Mouse (Mus musculus): ENCODE measurements around the gene Dscam. TPM values are rescaled to one million over a fixed set of nuclear protein-coding genes. Genes with fewer than 3 reads are reported as not detected.

Gene Dscam
- total and polyA plus RNA-seq, 3 experiments: 0.01 TPM; not detected in 2

DNA sequence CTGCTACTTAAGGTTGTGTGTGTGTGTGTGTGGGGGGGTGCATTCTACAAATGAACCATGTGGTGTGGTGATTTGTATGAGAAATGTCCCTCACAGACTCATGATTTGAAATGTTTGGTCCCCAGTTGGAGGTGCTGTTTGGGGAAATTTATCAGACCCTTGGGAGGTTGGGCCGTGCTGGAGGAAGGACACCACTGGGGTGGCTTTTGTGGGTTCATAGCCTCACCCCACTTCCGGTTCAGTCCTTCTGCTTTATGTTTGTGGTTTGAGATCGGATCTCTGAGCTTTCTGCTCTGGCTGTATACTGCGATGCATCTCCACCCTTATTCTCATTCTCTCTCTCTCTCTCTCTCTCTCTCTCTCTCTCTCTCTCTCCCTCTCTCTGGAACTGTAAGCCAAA is 516.5 kb downstream of the Dscam start:
- DNase-seq: no peak

DNA sequence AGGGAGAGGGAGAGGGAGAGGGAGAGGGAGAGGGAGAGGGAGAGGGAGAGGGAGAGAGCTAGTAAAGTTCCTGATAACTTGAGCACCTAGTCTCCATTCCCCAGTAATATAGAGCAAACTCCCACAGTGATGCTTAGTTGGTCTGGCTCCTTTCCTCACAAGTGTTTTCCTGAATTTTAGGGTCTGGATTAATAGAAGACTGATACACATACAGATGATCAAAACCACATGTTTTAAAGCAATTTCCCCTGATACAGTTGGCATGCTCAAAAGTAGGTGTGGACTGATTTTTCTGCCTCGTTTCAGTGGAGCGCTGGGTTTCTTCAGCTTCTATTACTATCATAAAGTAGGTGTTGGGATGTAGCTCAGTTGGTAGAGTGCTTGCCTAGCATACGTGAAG is 519.1 kb downstream of the Dscam start:
- DNase-seq: no peak

DNA sequence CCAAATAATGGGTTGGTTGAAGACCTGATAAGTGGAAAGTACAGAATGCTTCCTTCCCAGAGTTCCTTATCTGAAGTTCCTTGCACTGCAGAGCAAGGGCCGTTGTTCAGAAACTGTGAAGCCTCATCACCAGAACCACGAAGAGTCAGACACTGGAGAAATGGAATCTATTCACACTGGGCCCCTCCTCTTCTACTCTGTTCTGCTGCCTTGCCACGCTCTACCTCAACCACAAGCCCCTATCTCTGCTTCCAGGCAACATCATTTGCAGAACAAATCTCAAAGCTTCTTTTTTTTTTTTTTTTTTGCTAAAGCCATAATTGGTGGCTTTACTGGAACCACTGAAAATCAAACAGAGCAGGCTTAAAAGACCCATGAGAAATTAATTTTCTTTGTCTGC is 530.5 kb downstream of the Dscam start:
- no peak for DNase-seq

DNA sequence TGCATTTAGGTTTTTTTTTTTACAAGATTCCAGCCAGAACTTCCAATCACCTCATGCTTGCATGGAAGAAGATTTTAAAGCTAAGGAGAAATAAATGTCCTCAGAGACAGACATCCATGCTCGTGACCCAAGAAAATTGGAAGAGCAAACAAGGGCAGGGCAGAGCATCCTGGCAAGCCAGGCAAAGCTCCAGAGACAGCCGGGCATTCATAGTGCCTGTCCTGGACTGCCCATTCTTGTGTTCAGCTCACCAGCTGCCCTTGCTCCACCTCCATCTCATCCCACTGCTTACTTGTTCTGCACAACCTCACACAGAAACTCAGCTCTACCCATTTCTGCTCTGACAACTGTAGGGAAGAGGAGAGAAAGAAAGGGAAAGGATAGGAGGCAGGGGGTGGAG is 534.6 kb downstream of the Dscam start:
- no peak for DNase-seq

DNA sequence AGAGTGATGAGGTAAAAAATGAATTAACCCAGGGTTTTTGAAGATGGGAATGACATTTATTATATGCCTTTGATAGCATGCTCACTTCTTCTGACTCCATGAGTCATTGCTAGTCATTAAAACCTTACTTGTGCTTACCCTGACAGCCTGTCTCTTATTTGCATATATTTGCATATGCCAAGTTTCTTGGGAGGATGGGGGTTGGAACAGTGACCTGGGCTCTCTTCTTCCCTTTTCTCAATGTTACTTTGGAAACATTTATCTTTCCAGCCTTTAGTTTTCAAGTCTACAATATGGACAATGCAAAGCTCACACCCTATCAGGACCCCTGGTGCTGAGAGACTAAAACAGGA is 535.8 kb downstream of the Dscam start:
- DNase-seq: no peak

DNA sequence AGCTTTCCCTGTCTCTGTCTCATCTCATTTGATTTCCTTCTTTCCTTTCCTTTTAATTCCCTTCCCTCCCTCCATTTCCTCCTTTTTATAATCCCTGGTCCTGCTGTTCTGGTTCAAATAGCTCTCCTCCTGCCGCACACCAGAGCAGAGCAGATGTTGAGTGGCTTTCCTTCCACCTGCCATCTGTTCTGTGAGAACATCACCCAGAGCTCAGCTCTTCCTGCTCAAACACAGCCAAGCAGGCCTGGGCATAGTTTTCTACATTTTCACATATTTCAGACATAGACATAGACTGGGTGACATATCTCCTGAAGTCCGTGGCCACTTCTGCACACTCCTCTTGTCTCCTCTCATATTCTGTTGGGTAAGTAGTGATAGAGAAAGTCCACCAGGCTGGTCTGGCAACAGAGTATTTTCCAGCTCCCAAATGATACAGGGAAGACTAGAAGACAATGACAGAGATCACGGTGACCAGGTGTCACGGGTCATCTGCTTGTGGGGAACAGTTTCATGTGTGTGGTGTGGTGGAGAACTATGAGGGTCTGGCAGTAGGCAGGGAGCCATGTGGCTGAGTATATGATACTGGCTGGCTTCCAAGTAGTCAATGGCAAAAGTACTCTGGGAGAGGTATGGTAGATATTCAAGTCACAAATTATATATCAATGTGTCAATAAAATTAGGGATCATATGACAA is 536.3 kb downstream of the Dscam start:
- no peak for DNase-seq

DNA sequence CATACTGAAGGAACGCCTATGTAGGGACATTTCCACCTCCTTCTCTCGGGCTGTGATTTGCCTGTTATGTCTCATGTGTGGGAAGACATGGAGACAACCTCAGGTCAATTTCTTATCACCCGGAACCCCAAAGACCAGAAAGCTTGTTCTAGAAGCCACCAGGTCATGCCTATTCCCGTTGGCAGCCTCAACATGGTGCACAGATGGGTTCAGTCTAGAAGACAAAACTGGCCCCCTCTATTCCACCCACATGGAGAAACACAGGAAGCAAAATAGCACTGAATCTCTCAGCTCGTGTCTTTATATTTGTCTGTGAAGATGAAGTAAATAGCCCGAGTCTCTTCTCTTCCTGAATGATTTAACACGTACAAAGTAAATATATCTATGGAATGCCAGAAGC is 540.3 kb downstream of the Dscam start:
- no peak for DNase-seq

DNA sequence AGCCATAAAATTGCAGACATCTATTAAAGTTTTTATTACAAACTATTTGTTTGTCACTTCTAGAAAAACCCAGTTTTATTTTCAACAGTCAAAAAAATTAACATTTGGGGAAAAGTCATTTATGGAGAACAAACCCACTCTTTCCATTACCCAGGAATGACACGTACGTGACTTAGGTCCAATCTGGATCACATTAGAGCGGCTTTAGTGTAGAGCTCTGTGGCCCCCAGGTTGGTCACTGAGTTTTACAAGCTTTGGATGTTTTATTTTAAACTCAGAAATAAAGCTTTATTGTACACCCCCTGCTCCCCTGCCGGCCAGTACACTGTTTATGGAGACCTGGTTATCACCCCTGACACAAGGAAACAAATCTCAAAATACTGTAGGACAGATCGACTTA is 540.9 kb downstream of the Dscam start:
- no peak for DNase-seq

DNA sequence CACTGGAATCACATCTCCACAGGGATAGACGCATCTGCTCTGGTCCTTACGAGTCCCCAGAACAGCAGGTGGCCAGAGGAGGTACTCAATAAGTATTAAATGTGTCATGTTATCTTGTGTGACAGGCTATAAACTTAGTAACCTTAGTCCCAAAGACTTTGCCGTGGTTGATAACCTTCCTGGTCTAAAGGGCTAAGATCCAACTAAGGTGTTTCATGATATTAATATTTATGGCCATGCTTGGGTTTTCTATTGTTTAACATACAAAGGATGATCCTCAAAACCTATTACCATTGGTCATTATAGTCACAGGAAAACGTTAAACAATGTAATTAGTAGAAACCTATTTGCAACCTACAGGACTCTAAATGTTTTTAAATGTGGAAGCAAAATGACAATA is 545.1 kb downstream of the Dscam start:
- no peak for DNase-seq

DNA sequence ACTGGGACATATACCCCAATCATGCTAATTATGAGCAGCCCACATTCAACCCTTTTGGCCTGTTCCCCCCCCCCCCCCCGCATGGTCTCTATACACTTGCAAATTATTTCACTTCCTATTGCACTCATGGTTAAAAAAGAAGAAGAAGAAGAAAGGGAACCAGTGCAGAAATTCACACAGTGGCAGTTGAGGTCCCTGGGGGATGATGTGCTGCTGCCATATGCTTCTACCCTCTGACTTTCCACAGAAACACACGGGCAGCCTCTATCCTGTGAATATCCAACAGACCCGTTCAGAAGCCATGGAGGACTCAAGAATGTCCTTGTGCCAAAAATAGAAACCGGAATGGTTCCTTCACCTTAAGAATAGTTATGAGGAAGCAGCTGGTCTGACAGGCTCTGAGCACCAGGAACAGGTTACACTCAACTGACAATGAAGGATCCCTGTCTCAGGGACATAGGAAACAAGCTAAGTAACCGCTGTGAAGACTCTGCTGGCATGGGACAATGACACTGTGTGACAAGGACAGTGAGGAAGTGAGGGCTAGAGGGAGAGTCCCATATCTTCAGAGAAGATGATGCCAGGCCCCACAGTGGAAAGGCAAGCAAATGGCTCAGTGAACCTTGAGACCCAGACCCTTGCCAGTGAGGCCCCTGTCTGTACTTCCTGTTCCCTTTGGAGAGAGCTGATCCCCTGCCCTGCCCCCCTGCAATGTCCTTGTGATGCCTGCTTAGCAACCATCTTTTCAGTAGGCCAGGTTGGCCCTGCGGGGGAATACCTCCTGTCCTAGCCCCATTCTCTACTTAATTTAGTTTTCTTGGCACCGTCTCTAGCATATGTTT is 545.8 kb downstream of the Dscam start:
- no peak for DNase-seq

DNA sequence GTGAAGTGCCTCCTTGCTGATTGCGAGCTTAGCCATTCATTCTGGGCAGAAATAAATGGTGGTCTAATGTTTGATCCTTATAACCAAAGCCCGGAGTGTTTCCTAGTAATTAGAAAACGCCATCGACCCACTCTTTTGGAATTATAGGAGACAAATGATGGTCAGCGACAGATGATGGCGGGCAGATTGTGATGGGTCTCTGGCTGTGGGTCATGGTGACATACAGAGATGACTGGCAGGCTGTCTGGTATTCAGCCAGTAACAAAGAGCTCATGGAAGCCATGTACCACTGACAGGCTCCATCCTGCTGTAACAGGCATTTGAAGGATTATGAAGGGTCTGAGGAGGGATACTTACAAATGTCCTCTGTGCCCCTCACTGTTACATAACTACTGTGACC is 549.7 kb downstream of the Dscam start:
- DNase-seq: no peak

DNA sequence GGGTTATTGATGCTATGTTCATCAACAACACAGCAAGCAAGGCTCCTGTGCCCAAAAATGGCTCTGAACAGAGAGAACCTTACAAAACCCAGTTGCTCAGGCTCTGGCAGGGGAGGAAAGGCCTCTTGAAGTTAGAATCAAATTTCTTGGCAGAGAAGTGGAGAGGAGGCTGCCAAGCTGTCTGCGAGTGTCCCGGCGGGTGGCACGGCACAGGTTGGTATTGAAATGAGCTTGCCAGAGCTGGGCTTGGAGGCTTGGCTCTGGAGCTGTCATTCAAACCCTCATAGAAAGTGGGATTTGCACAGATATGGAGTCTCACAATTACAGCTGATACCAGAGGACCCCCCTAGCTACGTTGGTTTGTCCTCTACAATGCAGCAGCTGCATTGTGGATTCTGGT is 550.1 kb downstream of the Dscam start:
- DNase-seq: no peak

DNA sequence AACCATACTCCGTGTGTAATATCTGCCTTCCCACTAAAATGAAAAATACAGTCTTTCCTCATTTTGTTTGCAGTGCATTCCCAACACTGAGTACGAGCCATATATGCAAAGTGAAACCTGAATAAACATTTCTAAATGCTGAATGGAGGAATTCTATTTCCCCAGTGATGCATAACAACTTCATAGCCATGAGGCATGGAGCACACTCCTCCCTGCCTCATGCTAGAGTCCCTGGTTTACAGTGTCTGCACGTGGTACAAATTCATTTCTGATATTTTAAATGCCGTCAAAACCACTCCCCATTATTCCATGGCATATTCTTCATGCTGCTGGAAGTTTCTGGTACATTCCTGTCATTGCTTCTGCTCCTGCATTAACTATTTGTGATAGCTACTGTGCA is 552.8 kb downstream of the Dscam start:
- no peak for DNase-seq

DNA sequence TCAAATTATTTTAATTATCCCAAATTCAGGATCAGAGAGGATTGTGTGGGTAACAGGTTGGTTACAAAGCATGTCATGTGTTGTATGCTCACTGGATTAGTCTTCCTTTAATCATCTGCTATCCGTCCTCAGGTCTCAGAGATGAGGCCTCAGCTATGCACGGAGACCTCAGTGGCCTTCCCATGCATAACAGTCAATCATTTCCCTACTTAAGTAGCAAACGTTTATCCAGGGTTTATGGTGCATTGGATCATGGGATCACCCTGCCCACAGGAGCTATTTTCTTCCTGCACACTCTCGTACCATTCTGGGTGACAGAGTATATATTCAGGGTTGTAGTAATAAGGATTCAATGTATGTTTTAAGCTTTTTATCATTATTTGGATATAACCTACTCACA is 557.3 kb downstream of the Dscam start:
- no peak for DNase-seq

DNA sequence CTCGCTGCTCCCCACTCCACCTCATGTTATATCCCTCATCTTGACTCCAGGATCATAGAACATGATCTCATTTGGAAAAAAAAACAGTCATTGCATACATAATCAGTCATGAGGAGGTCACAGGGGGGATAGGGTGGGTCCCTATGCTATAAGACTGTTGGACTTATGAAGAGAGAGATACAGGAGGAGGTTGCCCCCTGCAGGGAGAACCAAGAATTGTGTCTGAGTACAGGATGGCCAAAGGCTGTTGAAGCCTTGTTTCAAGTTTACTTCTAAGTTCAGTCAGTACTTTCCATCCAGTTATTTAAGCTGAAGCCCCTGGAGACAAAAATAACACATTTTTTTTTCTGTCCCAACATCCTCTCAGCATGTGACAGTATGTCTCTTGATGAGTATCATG is 559.7 kb downstream of the Dscam start:
- DNase-seq: peak; percentile 30

DNA sequence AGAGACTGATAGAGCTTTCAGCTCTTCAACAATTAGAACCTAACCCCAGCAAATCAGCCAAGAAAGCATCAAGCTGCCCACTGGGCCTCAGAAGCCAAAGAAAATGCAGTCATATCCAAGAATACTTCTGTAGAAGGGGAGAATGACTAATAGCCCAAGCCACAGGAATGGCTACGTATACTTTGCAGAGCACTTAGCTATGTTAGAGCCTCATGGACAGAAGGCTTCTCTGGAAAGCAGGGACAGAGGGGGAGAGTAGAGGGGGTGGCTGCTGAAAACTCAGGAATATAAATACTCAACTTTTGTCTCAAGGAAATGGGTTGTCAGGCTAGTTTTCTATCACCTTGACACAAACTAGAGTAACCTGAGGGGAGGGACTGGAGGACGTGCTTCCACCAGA is 568.3 kb downstream of the Dscam start:
- no peak for DNase-seq

DNA sequence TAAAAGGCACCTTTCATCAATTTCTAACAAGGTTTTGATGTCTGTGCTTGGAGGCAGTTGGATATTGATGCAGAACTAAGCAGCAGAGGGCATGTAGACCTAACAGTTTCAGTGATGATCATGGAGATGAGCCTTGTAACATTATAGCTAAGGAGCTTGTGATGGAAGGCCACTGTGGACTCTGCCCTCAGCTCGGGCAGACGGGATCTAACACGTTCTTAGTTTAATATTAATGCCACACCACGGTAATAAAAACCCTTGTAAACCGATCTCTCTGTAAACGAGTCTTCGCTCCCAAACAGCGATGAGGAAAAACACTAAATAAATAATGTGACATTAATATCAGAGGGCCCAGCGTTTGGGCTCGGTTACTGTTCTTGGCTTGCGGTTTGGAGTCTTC is 569.8 kb downstream of the Dscam start:
- DNase-seq: no peak

DNA sequence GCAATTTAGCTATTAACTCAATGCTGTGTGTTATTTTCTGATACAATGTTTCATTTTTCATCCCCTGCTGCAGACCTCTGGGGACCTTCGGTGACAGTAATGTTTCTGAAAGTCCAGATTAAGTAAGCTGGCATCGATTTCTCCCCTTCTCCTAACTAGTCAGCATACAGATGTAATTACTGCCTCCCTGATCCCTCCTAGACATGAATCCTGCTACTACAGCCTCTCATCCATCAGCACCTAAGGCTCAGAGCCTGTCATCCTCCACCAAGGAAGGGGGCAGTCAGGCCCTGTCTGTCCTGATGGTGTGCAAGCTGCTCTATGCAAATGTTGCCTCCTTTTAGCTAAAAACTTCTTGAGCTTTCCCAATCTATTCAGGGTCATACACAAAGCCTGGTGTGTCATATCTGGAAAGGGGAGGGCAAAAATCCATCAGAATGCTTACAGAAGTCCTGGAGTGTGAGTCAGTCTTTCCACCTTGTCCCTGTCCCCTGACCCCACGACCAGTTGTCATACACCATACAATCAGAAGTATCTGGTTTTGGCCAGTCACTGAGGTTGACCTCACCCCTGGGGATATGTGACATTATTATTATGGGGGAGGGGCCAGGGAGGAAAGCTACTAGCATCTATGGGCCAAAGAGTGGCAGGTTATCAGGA is 571.0 kb downstream of the Dscam start:
- DNase-seq: peak; percentile 56

DNA sequence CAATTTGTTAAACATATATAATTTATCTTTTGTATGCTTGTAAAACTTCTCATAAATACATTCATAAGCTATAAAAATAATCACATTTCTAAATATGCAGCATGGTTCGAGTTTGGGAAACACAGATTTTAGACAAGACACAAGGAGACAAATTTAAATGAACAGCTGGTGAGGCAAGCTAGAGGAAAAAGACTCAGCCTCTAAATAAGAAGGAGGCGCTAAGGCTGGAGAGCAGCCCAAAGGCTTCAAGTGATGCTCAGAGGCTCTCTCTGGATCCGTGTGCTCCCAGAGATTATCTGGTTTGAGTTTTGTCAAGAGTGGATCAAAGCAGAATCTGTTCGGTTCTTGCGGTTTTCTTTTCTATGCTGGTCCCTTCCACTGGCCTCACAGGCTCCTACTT is 594.7 kb downstream of the Dscam start:
- DNase-seq: no peak

DNA sequence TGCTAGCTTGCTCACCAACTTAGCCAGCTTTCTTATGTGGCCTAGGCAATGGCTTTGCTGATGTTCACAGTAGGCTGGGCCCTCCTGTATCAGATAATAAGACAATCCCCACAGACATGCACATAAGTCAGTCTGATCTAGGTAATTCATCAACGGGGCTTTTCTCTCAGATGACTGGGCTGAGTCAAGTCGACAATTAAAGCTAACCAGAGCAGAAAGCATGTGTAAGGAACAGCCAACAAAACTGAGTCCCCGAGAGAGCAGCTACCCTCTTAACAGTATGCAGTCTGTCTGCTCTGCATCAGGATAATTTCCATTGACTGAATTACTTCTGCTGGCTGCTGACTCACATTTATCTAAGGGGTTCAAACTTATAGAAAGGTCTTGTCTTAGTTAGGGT is 603.1 kb downstream of the Dscam start:
- no peak for DNase-seq

DNA sequence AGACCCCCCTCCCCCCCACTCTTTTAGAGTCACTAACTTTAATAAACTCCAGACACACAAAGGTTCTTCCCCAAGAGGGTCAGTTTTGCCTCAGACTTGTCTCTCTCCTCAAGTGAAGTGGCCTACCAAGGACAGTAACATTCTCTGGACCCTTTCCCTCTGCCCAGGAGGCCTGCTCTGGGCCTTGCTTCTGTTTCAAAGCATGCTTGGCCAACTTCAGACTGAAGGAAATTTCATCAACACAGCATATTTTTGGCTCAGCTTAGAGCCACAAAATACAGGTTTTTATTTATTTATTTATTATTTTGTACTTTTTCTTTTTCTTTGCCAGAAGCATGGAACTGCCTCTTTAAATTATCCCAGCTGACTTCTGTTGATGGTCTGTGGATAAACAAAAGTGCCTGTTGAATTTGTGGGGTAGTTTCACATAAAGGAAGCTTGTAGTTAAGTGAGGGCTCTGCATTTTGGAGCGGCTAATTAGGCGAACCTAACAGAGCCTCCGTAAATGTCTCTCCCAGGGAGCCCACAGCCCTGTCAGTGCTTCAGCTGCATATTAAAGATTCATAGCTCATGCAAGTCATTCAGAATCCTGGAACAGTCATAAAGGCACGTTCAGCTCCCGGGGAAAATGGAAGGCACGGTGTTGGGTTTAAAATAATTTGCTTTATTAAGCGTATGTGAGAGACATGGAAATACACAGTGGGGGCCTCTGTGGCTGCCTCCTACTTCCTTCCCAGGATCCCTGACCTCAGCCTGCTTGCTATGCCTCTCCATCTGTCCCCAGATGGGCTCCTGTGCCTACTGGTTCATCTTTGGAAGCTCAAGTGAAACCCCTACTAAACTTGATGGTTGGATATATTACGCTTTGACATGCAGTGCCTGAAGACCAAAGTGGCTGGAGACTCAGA is 606.9 kb downstream of the Dscam start:
- DNase-seq: no peak

DNA sequence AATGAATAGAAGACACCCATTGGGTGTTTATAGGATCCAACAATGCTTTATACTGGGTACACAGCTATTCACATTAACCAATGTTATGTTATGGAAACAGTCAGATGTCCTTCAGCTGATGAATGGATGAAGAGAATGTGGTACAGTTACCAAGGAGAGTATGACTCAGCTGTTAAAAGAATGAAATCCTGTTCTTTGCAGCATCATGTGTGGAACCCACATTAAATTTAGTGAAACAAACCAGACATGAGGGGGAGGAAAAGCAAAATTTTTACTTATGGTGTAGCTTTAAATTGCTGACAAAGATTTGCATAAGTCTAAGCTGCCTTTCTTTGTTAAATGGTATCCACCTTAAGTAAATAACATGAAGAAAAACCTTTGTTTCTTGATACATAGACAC is 610.8 kb downstream of the Dscam start:
- no peak for DNase-seq
